Mouse (Mus musculus) CH12.LX (cell line): ENCODE measurements around the gene Cdk14. TPM values are rescaled to one million over a fixed set of nuclear protein-coding genes. Genes with fewer than 3 reads are reported as not detected.

Source experiments
- DNase-seq: peaks from one replicate; pipeline ENCODE4 v3.0.0-alpha.2; 2013; ENCODE audit errors: extremely low read depth
- H3K27ac ChIP-seq: 2 replicates; pipeline ENCODE4 v1.5.1; 2012; ENCODE audit warnings: low read depth, mild to moderate bottlenecking, control low read depth, moderate library complexity; ENCODE audit not compliant: insufficient read depth
- H3K27me3 ChIP-seq: replicated peaks from 2 replicates; pipeline ENCODE3; 2012; ENCODE audit warnings: inconsistent platforms
- H3K36me3 ChIP-seq, 2 experiments: replicated peaks in 1 of 2; 2 replicates each; pipeline versions ENCODE3 to v1.6.1; 2012; ENCODE audit warnings: inconsistent platforms in 1 of 2, low read length in 1 of 2, mild to moderate bottlenecking in 1 of 2, mixed read lengths in 1 of 2, moderate library complexity in 1 of 2; ENCODE audit not compliant: control insufficient read depth in 1 of 2, insufficient read depth in 1 of 2
- H3K4me1 ChIP-seq, 2 experiments: 2 replicates each; pipeline ENCODE4 v1.6.1; 2012; ENCODE audit warnings: inconsistent platforms in 1 of 2, moderate library complexity in 1 of 2; ENCODE audit not compliant: insufficient read depth in 2 of 2, control insufficient read depth in 1 of 2
- H3K4me2 ChIP-seq: 2 replicates; pipeline ENCODE4 v1.6.1; 2012; ENCODE audit warnings: low read depth, mild to moderate bottlenecking, control low read depth; ENCODE audit not compliant: poor library complexity, insufficient read depth, severe bottlenecking
- H3K4me3 ChIP-seq, 3 experiments: fragments of 150-350 bp in 1 of 3; sonication (generic) in 1 of 3; replicated peaks in 1 of 3; 2 replicates each; pipeline versions ENCODE3 to v1.5.1; 2011 to 2012; ENCODE audit warnings: low read depth in 2 of 3, low read length in 2 of 3, mild to moderate bottlenecking in 2 of 3, moderate library complexity in 2 of 3, control low read depth in 1 of 3, improper control_type of control experiment in 1 of 3, inconsistent platforms in 1 of 3, mixed read lengths in 1 of 3; ENCODE audit not compliant: poor library complexity in 1 of 3
- H3K79me2 ChIP-seq: replicated peaks from 2 replicates; pipeline ENCODE4 v1.6.1; 2012; ENCODE audit warnings: mild to moderate bottlenecking, moderate library complexity; ENCODE audit not compliant: control insufficient read depth, poor library complexity, insufficient read depth, severe bottlenecking; ENCODE audit errors: extremely low read depth
- H3K9ac ChIP-seq: 2 replicates; pipeline ENCODE4 v1.6.1; 2012; ENCODE audit warnings: low read depth, mild to moderate bottlenecking, control low read depth, moderate library complexity; ENCODE audit not compliant: insufficient read depth
- H3K9me3 ChIP-seq: replicated peaks from 2 replicates; pipeline ENCODE3; 2012; ENCODE audit warnings: low read length, inconsistent platforms, mixed read lengths
- CTCF ChIP-seq, 2 experiments: IDR thresholded peaks in 1 of 2; conservative IDR thresholded peaks in 1 of 2; 2 replicates each; pipeline ENCODE4 v1.5.1; 2011 to 2012; ENCODE audit warnings: low read depth in 2 of 2, low read length in 2 of 2, improper control_type of control experiment in 1 of 2, inconsistent platforms in 1 of 2, mild to moderate bottlenecking in 1 of 2, moderate library complexity in 1 of 2
- ELF1 ChIP-seq: IDR thresholded peaks from 2 replicates; pipeline ENCODE4 v1.6.1; 2014; ENCODE audit warnings: low read depth, mild to moderate bottlenecking, inconsistent platforms, low read length, improper control_type of control experiment
- EP300 ChIP-seq: IDR thresholded peaks from 2 replicates; pipeline ENCODE4 v1.6.1; 2011; ENCODE audit warnings: low read length, improper control_type of control experiment
- ETS1 ChIP-seq: conservative IDR thresholded peaks from 2 replicates; pipeline ENCODE4 v1.6.1; 2012; ENCODE audit warnings: low read depth, mild to moderate bottlenecking, inconsistent platforms, low read length, improper control_type of control experiment, moderate library complexity
- GABPA ChIP-seq: IDR thresholded peaks from 2 replicates; pipeline ENCODE4 v1.6.1; 2012; ENCODE audit warnings: low read depth, low read length, improper control_type of control experiment, inconsistent platforms; ENCODE audit not compliant: insufficient replicate concordance
- KAT2A ChIP-seq: IDR thresholded peaks from 2 replicates; pipeline ENCODE4 v1.6.1; 2012; ENCODE audit warnings: low read length, improper control_type of control experiment, inconsistent platforms; ENCODE audit not compliant: insufficient replicate concordance
- MAFK ChIP-seq: IDR thresholded peaks from 2 replicates; pipeline ENCODE4 v1.6.1; 2011; ENCODE audit warnings: low read length, improper control_type of control experiment; ENCODE audit not compliant: insufficient replicate concordance
- MAX ChIP-seq: IDR thresholded peaks from 2 replicates; pipeline ENCODE4 v1.6.1; 2011; ENCODE audit warnings: low read length, improper control_type of control experiment
- MYC ChIP-seq: IDR thresholded peaks from 2 replicates; pipeline ENCODE4 v1.6.1; 2011; ENCODE audit warnings: low read depth, mild to moderate bottlenecking, improper control_type of control experiment, low read length
- NELFE ChIP-seq: IDR thresholded peaks from 2 replicates; pipeline ENCODE4 v1.6.1; 2011; ENCODE audit warnings: low read depth, low read length, improper control_type of control experiment
- RAD21 ChIP-seq: IDR thresholded peaks from 2 replicates; pipeline ENCODE4 v1.6.1; 2011; ENCODE audit warnings: low read depth, mild to moderate bottlenecking, low read length, improper control_type of control experiment, moderate library complexity
- RCOR1 ChIP-seq: conservative IDR thresholded peaks from 2 replicates; pipeline ENCODE4 v1.6.1; 2012; ENCODE audit warnings: low read depth, mild to moderate bottlenecking, inconsistent platforms, low read length, improper control_type of control experiment
- SIN3A ChIP-seq: IDR thresholded peaks from 2 replicates; pipeline ENCODE4 v1.6.1; 2012; ENCODE audit warnings: low read length, improper control_type of control experiment, inconsistent platforms
- SMC3 ChIP-seq: IDR thresholded peaks from 2 replicates; pipeline ENCODE4 v1.6.1; 2011; ENCODE audit warnings: low read depth, low read length, improper control_type of control experiment
- TBP ChIP-seq: conservative IDR thresholded peaks from 2 replicates; pipeline ENCODE4 v1.6.1; 2011; ENCODE audit warnings: low read depth, low read length, improper control_type of control experiment
- UBTF ChIP-seq: IDR thresholded peaks from 2 replicates; pipeline ENCODE4 v1.6.1; 2012; ENCODE audit warnings: low read depth, mild to moderate bottlenecking, inconsistent platforms, low read length, improper control_type of control experiment, moderate library complexity
- USF1 ChIP-seq: IDR thresholded peaks from 2 replicates; pipeline ENCODE4 v1.6.1; 2014; ENCODE audit warnings: low read depth, mild to moderate bottlenecking, inconsistent platforms, low read length, improper control_type of control experiment
- USF2 ChIP-seq: conservative IDR thresholded peaks from 2 replicates; pipeline ENCODE4 v1.6.1; 2011; ENCODE audit warnings: low read depth, low read length, improper control_type of control experiment
- ZKSCAN1 ChIP-seq: IDR thresholded peaks from 2 replicates; pipeline ENCODE4 v1.6.1; 2012; ENCODE audit warnings: low read depth, inconsistent platforms, low read length, improper control_type of control experiment, borderline replicate concordance
- ZMIZ1 ChIP-seq: IDR thresholded peaks from 2 replicates; pipeline ENCODE4 v1.6.1; 2012; ENCODE audit warnings: low read depth, mild to moderate bottlenecking, inconsistent platforms, low read length, improper control_type of control experiment
- dilution Hi-C: fragments of 300-500 bp; cut with MboI; formaldehyde crosslinking; loops from 2 replicates; pipeline ENCODE4 v1.14.3; 2020; ENCODE audit warnings: low sequenced_read_pairs; ENCODE audit not compliant: extremely low pct_unique_long_range_greater_than_20kb, extremely low pct_ligation_motif_present
- in situ Hi-C: fragments of 300-500 bp; cut with MboI; formaldehyde crosslinking; loops from 3 replicates; pipeline ENCODE4 v1.14.3; 2019; ENCODE audit warnings: low sequenced_read_pairs, low pct_ligation_motif_present, low pct_unique_long_range_greater_than_20kb, mixed read lengths
- polyA plus RNA-seq: library from polyadenylated mRNA; unstranded; fragments of >175 nt; gene quantifications from 2 replicates; pipeline ENCODE4 v1.2.1, GENCODE M21; 2012; ENCODE audit warnings: low read depth; ENCODE audit not compliant: insufficient read length
- total RNA-seq, 2 experiments: library from RNA; depleted of rRNA; stranded (reverse); fragments of 300-350 nt in 1 of 2; fragments of >200 nt in 1 of 2; gene quantifications; 2 replicates each; pipeline ENCODE4 v1.2.3; 2012 to 2014

Gene Cdk14
- total and polyA plus RNA-seq, 3 experiments = 3.7 to 12.0 (median 8.9) TPM

DNA sequence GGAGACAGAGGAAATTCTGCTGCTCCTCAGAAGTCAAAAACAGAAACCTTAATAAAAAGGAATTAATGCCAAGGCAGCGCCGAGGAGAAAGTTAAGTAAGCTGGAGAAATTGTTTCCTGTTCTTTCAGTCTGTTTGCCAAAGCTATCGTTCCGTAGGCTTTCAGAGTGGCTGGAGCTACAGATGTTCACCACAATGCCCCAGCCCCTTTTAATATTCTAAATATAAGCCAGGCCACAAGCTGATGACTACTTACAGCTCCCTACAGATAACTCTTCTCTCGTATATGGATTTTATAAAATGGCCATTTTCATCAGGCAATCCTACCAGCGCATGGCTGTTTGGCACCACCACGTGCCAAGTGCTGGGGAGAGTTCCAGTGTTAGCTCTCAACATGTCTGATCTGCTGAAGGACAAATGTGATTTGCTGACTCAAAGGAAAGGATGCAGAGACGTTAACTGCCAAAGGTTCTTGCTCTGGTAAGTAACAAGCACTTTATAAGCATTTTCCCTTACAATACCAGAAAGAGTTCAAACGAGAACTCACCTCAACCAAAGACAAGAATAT lies 106.8 kb downstream of the Cdk14 start:
- Histone ChIP-seq H3K9ac (no peak overlapping the region), H3K27ac (no peak overlapping the region), H3K36me3 (peaks cover 0 to 10% of the 10 kb centered on the region in 2 experiments), H3K79me2 (no peaks in the 10 kb centered on the region), H3K4me1 (no peaks in the 10 kb centered on the region), H3K4me3 (no peak overlapping the region), H3K9me3 (no peaks in the 10 kb centered on the region), H3K4me2 (no peak overlapping the region)
- dilution Hi-C loops = no loop called here
- in situ Hi-C loops = no loop called here
- no peak for DNase-seq
- TF ChIP-seq USF1 (no peak), ETS1 (no peak), RAD21 (no peak), MAFK (no peak), ELF1 (no peak), MYC (no peak), EP300 (no peak), ZKSCAN1 (no peak), RCOR1 (no peak), SIN3A (no peak), TBP (no peak), SMC3 (no peak), MAX (no peak), GABPA (no peak), USF2 (no peak), KAT2A (no peak), ZMIZ1 (no peak), CTCF (conservative IDR thresholded peaks at IDR 0.05 in 1 of 2, IDR thresholded peaks at IDR 0.05 in 1 of 2; ENCODE audit: low read depth in 2 of 2, low read length in 2 of 2) (no peak), UBTF (no peak), NELFE (no peak)
- TF ChIP-seq, all 38 proteins: peak for 0
- H3K27me3 ChIP-seq = no peaks in the 10 kb centered on the region

DNA sequence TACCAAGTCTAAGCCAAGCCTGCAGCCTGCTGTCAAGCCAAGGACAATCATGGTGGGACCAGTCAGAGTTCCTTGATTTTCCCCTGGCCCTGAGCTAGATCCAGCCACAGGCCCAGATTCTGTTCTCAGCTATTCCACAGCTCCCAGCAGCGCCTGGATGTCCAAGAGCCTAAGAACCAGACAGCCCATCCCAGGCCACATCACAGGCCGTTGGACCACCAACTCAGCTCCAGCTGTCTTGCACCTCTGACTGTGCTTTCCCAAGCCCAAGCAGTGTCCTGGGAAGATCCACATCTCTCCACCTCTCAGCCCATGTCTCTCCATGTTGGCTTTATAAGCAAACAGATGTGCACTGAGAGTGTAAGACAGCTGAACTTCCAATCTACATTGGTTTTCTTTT lies 114.8 kb downstream of the Cdk14 start:
- H3K4me1 ChIP-seq = no peaks in the 10 kb centered on the region
- dilution Hi-C loops (no loop called here), in situ Hi-C loops (no loop called here)
- DNase-seq = no peak
- H3K9ac ChIP-seq = no peak overlapping the region
- no peak overlapping the region for H3K27ac ChIP-seq
- H3K4me3 ChIP-seq = no peak overlapping the region
- no peak overlapping the region for H3K4me2 ChIP-seq
- H3K9me3 ChIP-seq = no peaks in the 10 kb centered on the region
- TF ChIP-seq MYC = no peak
- H3K27me3 ChIP-seq = no peaks in the 10 kb centered on the region
- no peaks in the 10 kb centered on the region; the same call in 1 of the 2 replicates for H3K79me2 ChIP-seq
- H3K36me3 ChIP-seq = no peaks in the 10 kb centered on the region
